ENCODE assay signal across 13 mouse cellular contexts in genomic region chr10:61312754-61313153, GRCm38 (mm10). TPM values are rescaled to one million over a fixed set of nuclear protein-coding genes. Genes with fewer than 3 reads are reported as not detected.
DNase-seq lines count a peak whose midpoint lies in the region; ATAC-seq and TF ChIP-seq lines count a peak whose summit lies in the region.
"Had no signal": no experiment of that assay in that cellular context is flagged by ENCODE, and none has a peak within 500 bp of the region (broad histone marks: within the 10 kb centered on the region; RNA-seq: fewer than 3 reads in every experiment).

No protein-coding gene starts in this region.

- H3K9me3 ChIP-seq in liver, postnatal 0 days (ENCODE audit: low read length): no peaks in the 10 kb centered on the region
- H3K9me3 ChIP-seq in midbrain, embryonic 15.5 days: no peaks in the 10 kb centered on the region
- H3K9me3 ChIP-seq: neural tube, embryonic 13.5 days had no signal

- no peak; the same call in 1 of the 2 replicates for TF ChIP-seq EP300 in liver, postnatal 0 days (IDR thresholded peaks at IDR 0.05; ENCODE audit: low read depth)

- DNase-seq in kidney, adult 11 months: peak; percentile 19
- DNase-seq in kidney, adult 8-10 months: no peak
- peak; percentile 52 for DNase-seq in forelimb bud, embryonic 11.5 days (ENCODE audit: low read depth, low spot score)
- peak; percentile 39 to 69 for DNase-seq in kidney, postnatal 4 days
- DNase-seq in liver, postnatal 0 days: peak; percentile 61
- DNase-seq in ovary, postnatal 14 days (ENCODE audit: low spot score): no peak
- DNase-seq in cerebellum, adult 2 months: no peak
- DNase-seq: cerebellum, adult 11-12 months; thymus, postnatal 4 days had no signal

- H3K27ac ChIP-seq in liver, postnatal 0 days (ENCODE audit: low read depth): peak overlapping the region; percentile 88
- no peak overlapping the region for H3K27ac ChIP-seq in cerebellum, adult 2 months (ENCODE audit: insufficient read depth, low read length)
- H3K27ac ChIP-seq in midbrain, embryonic 15.5 days: no peak overlapping the region
- H3K27ac ChIP-seq: left cerebral cortex, adult 2 months; neural tube, embryonic 13.5 days had no signal

- H3K9ac ChIP-seq in liver, postnatal 0 days (replicated peaks): peak overlapping the region; percentile 51
- H3K9ac ChIP-seq in midbrain, embryonic 15.5 days: no peak overlapping the region
- H3K9ac ChIP-seq: neural tube, embryonic 13.5 days had no signal

- peak overlapping the region; percentile 44 for H3K4me2 ChIP-seq in liver, postnatal 0 days (ENCODE audit: low read depth, low read length)
- no peak overlapping the region for H3K4me2 ChIP-seq in midbrain, embryonic 15.5 days
- H3K4me2 ChIP-seq: midbrain, embryonic 11.5 days; neural tube, embryonic 13.5 days had no signal

- H3K4me1 ChIP-seq in liver, postnatal 0 days (ENCODE audit: insufficient read depth): peaks cover 17% of the 10 kb centered on the region
- no peaks in the 10 kb centered on the region for H3K4me1 ChIP-seq in cerebellum, adult 2 months (ENCODE audit: control insufficient read depth, insufficient read depth, low read length)
- no peaks in the 10 kb centered on the region for H3K4me1 ChIP-seq in midbrain, embryonic 15.5 days
- H3K4me1 ChIP-seq: neural tube, embryonic 13.5 days had no signal

- TF ChIP-seq CTCF in liver, postnatal 0 days (IDR thresholded peaks at IDR 0.05; ENCODE audit: low read depth): no peak
- TF ChIP-seq CTCF in cerebellum, adult 2 months (IDR thresholded peaks at IDR 0.05; ENCODE audit: borderline replicate concordance, insufficient read depth, low read depth, low read length): no peak

- ATAC-seq in liver, postnatal 0 days: peak; percentile 97
- no peak for ATAC-seq in midbrain, embryonic 15.5 days (replicated peaks)

- no peaks in the 10 kb centered on the region for H3K36me3 ChIP-seq in liver, postnatal 0 days (replicated peaks; ENCODE audit: insufficient read depth, low read length)
- H3K36me3 ChIP-seq in midbrain, embryonic 15.5 days (replicated peaks): no peaks in the 10 kb centered on the region
- H3K36me3 ChIP-seq: neural tube, embryonic 13.5 days had no signal

- no peak for TF ChIP-seq POLR2A in cerebellum, adult 2 months (IDR thresholded peaks at IDR 0.05; ENCODE audit: borderline replicate concordance, insufficient read depth, low read length)

- WGBS in liver, postnatal 0 days (ENCODE audit: insufficient replicate concordance): 30% methylated on average over 7 of the region's 7 CpGs
- 77% methylated on average over 7 of the region's 7 CpGs for WGBS in cerebellum, adult 2 months
- WGBS in midbrain, embryonic 15.5 days: 71% methylated on average over 7 of the region's 7 CpGs

- no peak overlapping the region for H3K4me3 ChIP-seq in liver, postnatal 0 days (ENCODE audit: low read depth, low read length)
- no peak overlapping the region for H3K4me3 ChIP-seq in cerebellum, adult 2 months (replicated peaks; ENCODE audit: insufficient read depth, low read depth, low read length)
- H3K4me3 ChIP-seq in midbrain, embryonic 15.5 days: no peak overlapping the region
- H3K4me3 ChIP-seq: left cerebral cortex, adult 2 months; neural tube, embryonic 13.5 days had no signal

- no peaks in the 10 kb centered on the region for H3K27me3 ChIP-seq in liver, postnatal 0 days (ENCODE audit: insufficient read depth, low read length)
- no peaks in the 10 kb centered on the region for H3K27me3 ChIP-seq in cerebellum, adult 2 months (ENCODE audit: control insufficient read depth, insufficient read depth, low read length)
- H3K27me3 ChIP-seq in midbrain, embryonic 15.5 days (replicated peaks): no peaks in the 10 kb centered on the region
- H3K27me3 ChIP-seq: neural tube, embryonic 13.5 days had no signal

RNA-seq across cellular contexts. Expression of gene Prf1, which starts 15.1 kb away (rescaled TPM):
- polyA plus RNA-seq in liver, postnatal 0 days (2015; fragmentation: Nextera tagmentation; extraction: Ambion mirVana): 0.13 and 0.21 TPM in 2 replicates
- 0.14 TPM in 1 of 2 replicates, not detected in the other for polyA plus RNA-seq in cerebellum, adult 2 months (2012; rRNA removed)
- 0.06 TPM in 1 of 2 replicates, not detected in the other for polyA plus RNA-seq in midbrain, embryonic 15.5 days (2015; fragmentation: Nextera tagmentation; extraction: Ambion mirVana)
- polyA plus RNA-seq: neural tube, embryonic 13.5 days had no signal

RNA-seq across cellular contexts. Expression of gene Adamts14, which starts 39.5 kb away (rescaled TPM):
- polyA plus RNA-seq in liver, postnatal 0 days (2015; fragmentation: Nextera tagmentation; extraction: Ambion mirVana): 0.39 and 0.46 TPM in 2 replicates
- polyA plus RNA-seq in cerebellum, adult 2 months (2012; rRNA removed): 0.23 and 0.30 TPM in 2 replicates
- 0.36 and 0.43 TPM in 2 replicates for polyA plus RNA-seq in midbrain, embryonic 15.5 days (2015; fragmentation: Nextera tagmentation; extraction: Ambion mirVana)

Comparison
In these comparisons a context has a peak if more than half of its experiments do, and no peak if none do; other contexts are left out.
1. DNase-seq: peak in kidney, adult 11 months (single experiment), forelimb bud, embryonic 11.5 days (single experiment), kidney, postnatal 4 days (2 of 2) and liver, postnatal 0 days (single experiment); none in kidney, adult 8-10 months (0 of 2), ovary, postnatal 14 days (single experiment) and cerebellum, adult 2 months (0 of 2).